Mouse (Mus musculus) myocyte (in vitro differentiated cells): ENCODE data around the gene Psma4.

ENCODE experiments used
- POLR2A ChIP-seq: IDR thresholded peaks from one replicate; pipeline ENCODE4 v1.6.1; 2011; ENCODE audit warnings: low read depth, mild to moderate bottlenecking, control low read depth, moderate library complexity; ENCODE audit not compliant: insufficient read length
- POLR2AphosphoS2 ChIP-seq: IDR thresholded peaks from one replicate; pipeline ENCODE4 v1.6.1; 2011; ENCODE audit warnings: low read depth, control low read depth; ENCODE audit not compliant: insufficient read length

DNA sequence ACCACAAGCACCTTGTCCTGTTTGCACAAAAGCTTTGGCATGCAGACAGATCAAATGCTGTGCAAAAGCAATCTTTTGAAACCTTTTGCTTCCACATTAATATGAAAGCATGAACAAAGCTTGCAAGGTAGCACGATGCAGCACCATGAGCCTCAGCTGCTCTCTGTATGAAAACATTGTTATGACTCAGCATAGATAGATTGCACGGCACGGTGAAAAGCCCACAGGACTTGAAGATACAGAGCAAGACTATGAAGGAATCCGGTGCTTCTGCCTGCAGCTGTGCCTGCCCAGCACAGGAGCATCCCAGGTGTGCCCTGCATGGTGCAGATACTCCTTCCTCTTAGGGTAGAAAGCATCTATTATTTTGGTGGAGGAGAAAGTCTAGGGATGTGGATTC lies 53.0 kb downstream of the Psma4 start:
- no peak for TF ChIP-seq POLR2AphosphoS2
- no peak for TF ChIP-seq POLR2A
